Mouse (Mus musculus) kidney, adult 8-10 months (tissue): ENCODE results near the gene 2510009E07Rik.

ENCODE experiments used
- DNase-seq, 2 experiments: peaks; one replicate each; pipeline ENCODE4 v3.0.0; 2022

The 2510009E07Rik gene

DNA sequence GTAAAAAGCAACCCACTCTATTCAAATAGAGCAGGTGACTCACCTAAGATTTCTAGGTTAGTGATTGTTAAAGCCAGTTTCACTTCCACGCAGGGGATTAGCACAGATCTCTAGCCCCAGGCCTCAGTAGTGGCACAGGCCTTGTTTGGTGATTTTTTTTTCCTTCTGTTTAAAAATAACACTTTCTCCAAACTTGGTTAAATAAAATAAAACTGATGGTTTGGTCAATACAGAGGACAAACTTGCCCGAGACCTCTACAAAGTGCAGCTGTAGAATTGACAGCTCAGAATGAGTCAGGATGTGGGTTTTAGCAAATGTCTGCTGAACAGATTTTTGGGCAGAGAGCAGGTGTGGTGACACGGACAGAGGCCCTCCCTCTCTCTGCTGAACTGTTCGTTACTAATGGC, 62.6 kb downstream of the 2510009E07Rik start:
- no peak for DNase-seq

DNA sequence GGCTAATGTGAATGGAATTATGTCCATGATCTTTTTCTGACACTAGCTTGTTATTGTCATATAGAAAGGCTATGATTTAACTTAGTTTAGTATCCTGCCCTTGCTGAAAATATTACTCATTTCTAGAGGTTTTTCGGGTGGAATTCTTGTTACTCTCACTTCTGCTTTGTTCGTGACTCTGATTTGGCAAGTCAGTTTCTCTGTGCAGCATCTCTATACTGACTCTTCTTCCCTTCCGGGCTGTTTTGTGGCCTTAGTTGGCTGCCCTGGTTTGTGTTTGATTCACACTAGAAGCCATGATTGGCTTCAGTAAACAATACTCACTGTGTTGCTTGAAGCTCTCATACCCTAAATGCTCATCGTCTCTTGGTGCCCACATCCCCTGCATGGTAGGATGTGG, 63.9 kb downstream of the 2510009E07Rik start:
- no peak for DNase-seq

DNA sequence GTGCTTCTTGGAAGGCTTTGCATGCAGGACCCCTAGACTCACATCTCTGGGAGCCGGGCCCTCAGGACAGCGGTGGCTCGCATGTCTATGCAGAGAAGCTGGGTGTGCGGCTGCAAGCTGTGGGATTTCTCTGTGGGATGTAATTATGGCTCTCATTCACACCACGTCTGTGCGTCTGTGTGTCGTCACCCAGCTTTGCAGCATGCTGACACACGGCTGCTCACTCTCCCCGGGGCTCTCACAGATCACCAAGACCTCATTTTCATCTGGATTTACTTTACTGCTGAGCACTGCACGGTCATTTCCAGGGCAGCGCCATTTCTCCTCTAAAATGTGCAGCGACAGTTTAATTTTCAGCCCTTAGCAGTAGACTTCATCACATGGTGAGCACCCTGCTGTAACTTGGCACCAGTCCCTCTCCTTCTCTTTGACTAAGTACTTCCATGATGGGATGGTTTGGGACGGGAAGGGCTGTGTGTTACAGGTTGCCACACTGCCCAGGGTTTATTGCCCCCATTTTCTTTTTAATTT, 66.3 kb downstream of the 2510009E07Rik start:
- DNase-seq, result no peak

DNA sequence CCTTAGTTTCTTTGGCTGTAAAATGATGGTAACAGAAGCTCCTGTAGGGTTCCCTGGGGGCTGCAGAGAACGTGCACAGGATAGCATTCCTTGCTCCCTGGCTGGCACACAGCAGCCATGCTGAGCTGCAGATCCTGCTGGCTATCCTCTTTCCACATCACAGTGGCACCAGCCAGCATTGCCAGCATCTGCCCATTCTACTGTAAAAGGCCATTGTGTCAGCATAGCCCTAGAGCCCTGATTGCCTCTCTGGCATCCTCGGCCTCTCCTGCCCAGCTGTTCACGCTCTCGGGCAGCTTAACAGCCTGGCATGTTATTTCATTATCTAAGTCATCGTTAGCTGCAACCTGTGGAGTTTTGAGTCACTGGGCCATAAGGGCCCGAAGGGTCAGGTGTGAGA, 67.2 kb downstream of the 2510009E07Rik start:
- DNase-seq, result no peak

DNA sequence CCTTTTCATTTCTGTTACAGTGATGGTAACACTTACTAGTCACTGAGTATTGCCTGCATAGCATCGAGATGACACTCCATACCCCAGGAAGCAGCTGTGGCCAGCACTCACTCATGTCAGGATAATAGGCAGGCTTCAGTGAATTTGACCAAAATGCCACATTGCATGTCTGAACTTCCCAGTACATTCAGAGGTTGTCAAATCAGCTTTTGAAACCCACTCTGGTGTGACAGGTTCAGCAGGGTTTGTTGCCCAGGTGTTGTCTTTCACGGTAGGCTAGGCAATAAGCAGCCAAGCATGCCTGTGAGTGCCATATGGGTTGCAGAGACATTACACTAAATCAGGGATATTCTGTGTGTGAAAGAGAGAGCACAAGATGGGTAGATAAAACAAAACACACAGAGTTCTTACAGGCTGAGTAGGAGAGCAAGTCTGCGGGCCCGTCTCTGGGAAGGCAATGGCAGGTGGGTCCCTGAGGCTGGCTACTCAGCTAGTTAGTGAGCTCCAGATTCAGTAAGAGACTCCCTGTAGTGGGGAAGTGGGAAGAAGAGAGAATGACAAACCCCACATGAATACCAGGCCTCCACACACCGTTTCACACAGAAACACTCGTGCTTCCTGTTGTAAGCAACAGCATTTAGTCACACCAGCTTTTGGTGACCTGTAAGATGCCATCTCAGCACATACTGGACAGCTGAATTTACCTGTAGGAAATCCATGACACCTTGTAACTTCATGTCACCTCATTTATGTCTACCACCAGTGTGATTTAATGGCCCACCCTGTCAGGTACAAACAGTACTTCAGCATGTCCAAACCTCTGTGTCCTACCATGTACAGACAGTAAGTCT, 68.5 kb downstream of the 2510009E07Rik start:
- DNase-seq, result no peak

DNA sequence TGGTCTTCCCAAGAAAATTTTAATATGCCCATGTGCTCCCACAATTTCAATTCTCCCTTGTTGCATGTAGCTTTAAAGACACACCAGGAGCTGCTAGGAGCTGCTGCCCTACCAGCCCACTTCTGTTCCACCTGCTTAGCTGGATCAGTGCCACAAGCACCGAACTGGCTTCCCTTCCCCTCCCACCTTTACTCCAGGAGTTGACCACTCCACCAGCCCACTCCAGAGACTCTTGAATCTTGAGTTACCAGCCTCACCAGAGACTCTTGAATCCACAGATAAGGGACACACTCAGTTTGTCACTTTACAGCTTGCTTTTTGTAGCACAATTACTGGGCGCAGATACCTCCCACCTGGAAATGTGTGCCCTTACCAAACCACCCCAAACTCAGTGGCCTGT, 73.8 kb downstream of the 2510009E07Rik start:
- DNase-seq, result no peak

DNA sequence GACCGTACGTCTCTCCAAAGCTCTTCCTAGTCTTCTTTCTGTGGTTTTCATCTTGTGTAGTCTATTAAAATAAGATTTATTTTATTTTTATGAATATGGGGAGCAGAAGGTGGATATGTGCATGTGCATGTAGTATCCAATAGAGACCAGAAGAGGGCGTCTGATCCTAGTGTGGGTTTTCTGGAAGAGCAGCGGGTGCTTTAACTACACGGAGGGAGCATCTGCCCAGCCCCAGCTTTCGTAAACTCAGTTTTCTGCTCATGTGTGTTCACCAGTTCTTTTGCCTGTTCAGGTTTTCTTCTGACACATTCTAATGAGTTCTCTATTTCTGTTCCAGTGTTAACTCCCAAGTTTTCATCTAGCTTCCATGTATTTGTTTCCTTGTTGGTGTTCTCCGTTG, 78.7 kb downstream of the 2510009E07Rik start:
- peak; percentile 17 to 33 for DNase-seq

DNA sequence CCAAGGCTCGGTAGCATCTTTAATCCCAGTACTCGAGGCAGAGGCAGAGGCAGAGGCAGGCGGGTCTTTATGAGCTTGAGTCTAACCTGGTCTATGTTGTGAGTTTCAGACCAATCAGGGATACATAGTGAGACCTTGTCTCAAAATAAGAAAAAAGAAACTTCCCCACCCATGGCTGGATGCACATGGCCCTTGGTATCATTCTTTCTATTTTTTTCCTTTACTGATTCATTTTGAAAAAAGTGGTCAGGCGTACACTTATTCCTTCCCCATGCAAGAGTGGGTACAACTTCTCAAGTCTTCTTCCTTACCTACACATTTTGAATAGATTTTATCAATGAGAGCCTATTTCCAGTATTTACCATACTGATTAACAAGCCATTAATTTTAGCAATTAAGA, 84.0 kb downstream of the 2510009E07Rik start:
- no peak for DNase-seq

DNA sequence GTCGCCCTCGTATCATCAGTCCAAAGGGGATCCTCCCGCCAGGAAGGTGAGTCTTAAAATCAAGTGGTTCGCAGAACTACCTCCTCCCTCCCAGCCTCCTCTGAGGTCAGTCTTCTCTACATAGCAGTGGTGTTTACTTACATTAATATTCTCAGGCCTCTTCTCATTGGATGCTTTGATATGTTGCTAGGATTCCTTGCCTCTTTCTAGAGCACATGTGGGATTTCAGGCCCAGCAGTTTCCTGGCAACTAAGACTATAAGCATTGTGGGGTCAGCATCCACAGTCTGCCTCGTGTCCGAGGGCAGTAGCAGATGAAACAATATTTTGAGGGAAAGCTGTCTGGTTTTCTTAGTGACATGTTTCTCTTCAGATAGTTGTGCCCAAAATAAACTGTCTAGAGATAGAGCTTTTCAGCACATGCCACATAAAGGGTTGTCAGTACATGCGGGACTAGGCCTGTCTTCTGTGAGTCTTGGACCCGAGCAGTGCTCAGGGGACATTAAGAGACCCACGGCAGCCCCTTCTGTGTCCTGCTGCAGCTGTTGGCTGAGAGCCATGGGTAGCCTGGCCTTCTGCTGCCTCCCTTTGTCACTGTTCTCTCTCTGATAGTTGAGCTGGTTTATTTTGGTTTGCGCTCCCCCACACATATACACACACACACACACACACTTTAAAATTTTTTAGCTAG, 86.1 kb downstream of the 2510009E07Rik start:
- DNase-seq, result no peak

DNA sequence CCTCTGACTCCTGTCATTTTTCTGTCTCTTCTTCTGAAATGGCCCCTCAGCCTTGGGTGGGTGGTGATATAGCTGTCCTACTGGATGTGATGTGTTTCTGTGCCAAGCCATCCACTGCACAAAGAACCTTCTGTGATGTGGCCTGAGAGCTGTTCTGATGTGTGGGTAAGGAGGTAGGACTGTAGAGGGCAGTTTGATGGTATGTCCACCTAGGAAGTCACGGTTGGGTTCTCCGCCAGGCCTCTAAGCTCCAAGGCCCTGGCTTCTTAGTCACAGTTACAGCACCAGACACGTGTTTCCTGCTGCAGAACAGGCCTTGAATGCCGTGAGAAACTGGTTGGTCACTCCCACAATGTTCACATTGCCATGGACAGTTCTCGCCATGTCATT, 86.8 kb downstream of the 2510009E07Rik start:
- no peak for DNase-seq

DNA sequence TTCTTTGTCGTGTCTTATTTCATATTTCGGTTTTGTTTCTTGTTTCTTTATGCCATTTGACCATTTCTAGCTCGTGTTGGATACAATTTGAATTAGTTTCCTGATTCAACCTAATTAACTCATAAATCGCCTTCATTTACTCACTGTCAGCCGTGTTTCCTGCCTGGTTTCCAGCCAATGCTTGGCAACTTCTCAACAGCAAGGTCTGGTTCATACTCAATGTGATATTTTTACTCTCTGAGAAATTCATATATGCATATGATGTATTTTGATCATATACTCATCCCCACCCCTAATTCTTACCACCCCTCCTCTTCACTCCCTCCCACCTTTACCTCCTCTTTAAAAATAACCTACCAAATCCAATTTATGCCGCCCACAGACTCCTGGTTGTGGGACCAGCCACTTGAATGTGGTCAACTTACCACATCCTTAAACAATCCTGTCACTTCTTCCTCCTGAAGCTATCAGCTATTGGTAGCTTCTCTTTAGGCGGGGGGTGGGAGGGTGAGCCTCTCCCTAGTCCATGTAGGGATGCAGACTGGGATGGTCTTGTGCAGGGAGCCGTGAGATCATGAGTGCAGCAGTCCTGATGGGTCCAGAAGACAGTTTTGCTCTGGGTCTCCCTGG, 87.3 kb downstream of the 2510009E07Rik start:
- DNase-seq, result peak; percentile 10 to 28

DNA sequence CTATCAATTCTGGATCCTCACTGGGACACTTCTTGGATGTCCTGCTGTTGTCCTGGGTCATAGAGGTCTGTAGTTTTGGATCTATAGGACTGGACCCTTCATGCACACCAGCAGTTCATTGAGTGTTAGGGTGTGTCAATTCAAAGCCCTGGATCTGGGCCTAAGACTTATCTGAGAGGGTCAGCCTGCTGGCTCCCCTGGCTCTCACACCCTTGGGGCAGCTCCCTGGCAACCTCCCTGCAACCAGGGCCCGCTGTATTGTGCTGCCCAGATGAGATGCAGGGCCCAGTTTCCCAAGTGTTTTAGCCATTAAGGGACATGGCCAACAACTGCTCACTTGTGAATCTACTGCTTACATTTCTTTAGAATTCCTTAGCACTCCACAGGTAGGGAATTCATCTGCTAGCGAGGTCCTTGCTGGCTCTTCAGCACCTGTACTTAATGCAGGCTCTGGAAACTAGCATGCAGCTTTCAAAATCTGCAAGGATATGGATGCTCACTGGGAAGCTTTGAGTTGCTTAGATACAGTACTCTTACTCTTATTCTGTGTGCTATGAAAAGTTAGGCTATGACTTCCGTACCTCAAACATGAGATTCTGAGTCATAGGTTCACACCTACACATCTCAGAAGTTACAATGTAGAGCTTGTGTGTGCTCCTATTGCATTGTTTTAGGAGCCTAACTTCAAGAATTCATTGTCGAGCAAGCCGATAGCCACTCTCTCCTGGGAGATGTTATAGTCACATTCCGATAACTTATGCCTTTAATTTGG, 88.0 kb downstream of the 2510009E07Rik start:
- no peak for DNase-seq

DNA sequence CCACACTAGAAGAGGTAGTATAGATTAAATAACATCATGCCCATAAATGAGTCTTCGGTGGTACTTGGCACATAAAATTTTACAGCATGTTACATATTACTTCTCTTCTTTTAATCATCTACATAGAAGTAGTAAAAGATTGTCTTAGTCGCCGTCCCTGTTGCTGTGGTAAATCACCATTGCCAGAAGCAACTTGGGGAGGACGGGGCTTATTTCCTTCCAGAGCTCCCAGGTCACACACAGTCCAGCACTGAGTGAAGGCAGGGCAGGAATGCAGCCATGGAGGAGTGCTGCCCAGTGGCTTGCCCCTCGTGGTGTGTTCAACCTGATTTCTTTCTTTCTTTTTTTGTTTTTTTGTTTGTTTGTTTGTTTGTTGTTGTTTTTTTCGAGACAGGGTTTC, 90.1 kb downstream of the 2510009E07Rik start:
- DNase-seq, result peak; percentile 52 to 64
